Mouse (Mus musculus) heart, postnatal 25 days (tissue): ENCODE measurements around the gene Mcrip1. TPM values are rescaled to one million over a fixed set of nuclear protein-coding genes. Genes with fewer than 3 reads are reported as not detected.
"Not testable (repeated sequence)": the region's sequence is repeated elsewhere in the genome, so short reads cannot be mapped to it uniquely, and the experiment has no call there.

ENCODE experiments used
- DNase-seq: peaks from one replicate; pipeline ENCODE4 v3.0.0; 2022; ENCODE audit warnings: low spot score
- intact Hi-C: fragments of 180-260 bp; cut with DNase I; formaldehyde crosslinking; loops from one replicate; pipeline ENCODE4 v1.15.1; 2025
- total RNA-seq, 2 experiments: library from RNA; stranded (reverse); gene quantifications; 2 replicates each; pipeline ENCODE4 v1.2.3; 2021

The Mcrip1 gene
- total RNA-seq, 2 experiments from 2014 or later, result 44.1 to 46.9 TPM

DNA sequence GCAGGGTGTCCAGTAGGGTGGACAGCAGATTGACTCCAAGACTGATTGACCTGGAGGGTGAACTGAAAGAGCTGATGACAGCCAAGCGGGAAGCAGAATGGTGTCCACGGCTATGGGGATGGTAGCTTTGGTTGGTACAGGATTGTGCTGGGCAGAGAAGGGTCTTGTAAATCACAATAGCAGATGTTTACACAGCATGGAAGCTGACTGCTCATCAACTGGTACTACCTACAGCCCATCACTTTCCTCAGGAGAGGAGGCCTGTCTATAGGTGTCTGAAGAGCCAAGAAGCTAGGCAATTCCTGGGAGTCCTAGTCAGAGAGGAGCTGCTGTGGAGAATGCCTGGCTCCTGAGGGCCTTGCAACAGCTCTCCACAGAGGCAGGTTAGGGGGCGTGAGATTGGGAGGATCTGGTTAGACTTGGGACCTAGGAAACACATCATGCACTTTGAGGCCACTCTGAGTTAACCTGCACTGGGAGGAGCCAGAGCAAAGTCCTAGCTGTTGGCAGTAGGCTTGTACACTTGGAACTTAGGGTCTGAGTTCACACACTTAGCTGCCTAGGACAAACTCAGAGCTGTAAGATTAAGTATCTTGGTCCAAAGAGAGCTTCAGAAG is 26.9 kb upstream of the Mcrip1 start:
- intact Hi-C loops, result loop anchor here (2.0 kb wide), 1 partner anchor 60 kb away; no protein-coding TSS in a partner anchor
- DNase-seq, result no peak

DNA sequence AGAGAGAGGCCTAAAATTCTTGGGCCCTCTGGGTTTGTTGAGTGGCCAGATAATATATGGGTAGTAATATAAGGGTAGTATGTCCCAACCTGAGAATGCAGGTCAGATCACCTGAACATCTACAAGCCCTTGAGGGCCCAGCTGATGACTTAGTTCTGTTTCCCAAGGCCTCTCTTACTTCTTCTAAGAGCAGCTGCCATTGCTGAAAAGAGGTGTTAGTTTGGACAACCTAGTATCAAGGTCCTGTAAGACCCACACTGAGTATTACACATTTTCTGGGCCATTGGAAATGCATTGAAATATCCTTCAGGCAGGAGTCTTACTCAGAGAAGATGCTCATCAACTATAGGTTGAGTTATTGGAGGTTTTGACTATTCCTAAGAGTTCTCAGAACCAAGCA is 26.4 kb upstream of the Mcrip1 start:
- DNase-seq, result no peak
- intact Hi-C loops, result loop anchor here (2.0 kb wide), 1 partner anchor 59 kb away; no protein-coding TSS in a partner anchor

- DNase-seq, result no peak
- intact Hi-C loops, result no loop called here
These were observed 25.5 kb upstream of the Mcrip1 start for GRCm38 (mm10) chr11:120575046-120575445.

- intact Hi-C loops, result no loop called here
- no peak for DNase-seq
These were observed 24.7 kb upstream of the Mcrip1 start for GRCm38 (mm10) chr11:120574278-120574600.

GRCm38 (mm10) chr11:120573585-120574277 is 24.2 kb upstream of the Mcrip1 start:
- intact Hi-C loops, result no loop called here
- no peak for DNase-seq

GRCm38 (mm10) chr11:120572752-120573584 is 23.4 kb upstream of the Mcrip1 start, which contains the start of gene P4hb:
TSS of gene P4hb (minus strand) at chr11:120573253.
- peak; percentile 100 for DNase-seq
- intact Hi-C loops, result loop anchor here (1.0 kb wide), 1 partner anchor 24 kb away; the partner anchor contains the start of gene Mcrip1

DNA sequence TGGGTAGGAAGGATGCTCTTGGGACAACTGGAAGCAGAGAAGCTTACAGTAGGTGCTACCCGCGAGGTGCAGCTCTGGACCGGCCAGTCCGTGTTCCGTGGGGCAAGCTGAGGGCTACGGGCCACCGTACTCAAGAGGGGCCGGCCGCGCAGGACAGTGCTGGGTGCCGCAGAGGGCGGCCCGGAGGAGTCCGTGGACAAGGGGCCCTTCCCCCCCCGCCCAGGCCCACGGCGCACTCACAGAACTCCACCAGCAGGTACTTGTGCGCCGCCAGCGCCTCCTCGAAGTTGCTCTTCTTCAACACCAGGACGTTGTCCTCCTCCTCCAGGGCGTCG is 22.9 kb upstream of the Mcrip1 start:
- intact Hi-C loops, result loop anchor here (1.0 kb wide), 1 partner anchor 23 kb away; the partner anchor contains the start of gene Mcrip1
- DNase-seq, result no peak

DNA sequence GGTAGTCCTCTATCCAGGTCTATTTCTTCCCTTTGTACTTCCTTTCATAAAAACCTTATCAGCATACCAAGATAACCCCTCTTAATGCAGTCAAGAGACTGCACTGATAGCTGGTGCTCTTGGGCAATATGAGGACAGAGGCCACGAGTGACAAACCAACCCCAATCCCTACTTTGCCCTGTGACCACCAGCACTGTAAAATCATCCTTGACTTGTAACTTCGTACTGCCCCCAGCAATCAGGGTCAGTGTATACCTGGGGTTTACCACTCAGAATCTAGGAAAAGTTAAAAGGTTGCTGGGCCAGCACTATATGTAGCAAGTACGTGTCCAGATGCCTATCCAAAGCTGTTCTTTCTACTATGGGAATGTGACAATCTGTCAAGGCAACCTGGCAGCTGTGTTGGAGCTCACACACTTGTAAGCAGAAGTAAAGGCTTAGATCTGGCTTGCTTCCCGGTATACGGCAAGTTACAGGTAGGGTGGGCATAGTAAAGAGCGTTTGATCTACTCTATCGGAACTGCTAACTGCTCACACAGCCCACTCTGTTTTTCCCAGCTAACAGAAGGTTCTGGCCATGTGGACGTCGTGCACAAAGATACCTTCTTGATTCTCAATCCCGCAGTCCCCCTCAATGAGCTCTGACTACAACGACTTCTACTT is 22.4 kb upstream of the Mcrip1 start:
- no peak for DNase-seq
- intact Hi-C loops, result loop anchor here (1.0 kb wide), 1 partner anchor 23 kb away; the partner anchor contains the start of gene Mcrip1

- intact Hi-C loops, result no loop called here
These were observed 21.6 kb upstream of the Mcrip1 start for GRCm38 (mm10) chr11:120571122-120571521.

GRCm38 (mm10) chr11:120568324-120568723 is 18.8 kb upstream of the Mcrip1 start:
- intact Hi-C loops, result no loop called here
- DNase-seq, result no peak

More at GRCm38 (mm10) chr11:120571122-120571521, 21.6 kb upstream of the Mcrip1 start:
- no peak for DNase-seq

DNA sequence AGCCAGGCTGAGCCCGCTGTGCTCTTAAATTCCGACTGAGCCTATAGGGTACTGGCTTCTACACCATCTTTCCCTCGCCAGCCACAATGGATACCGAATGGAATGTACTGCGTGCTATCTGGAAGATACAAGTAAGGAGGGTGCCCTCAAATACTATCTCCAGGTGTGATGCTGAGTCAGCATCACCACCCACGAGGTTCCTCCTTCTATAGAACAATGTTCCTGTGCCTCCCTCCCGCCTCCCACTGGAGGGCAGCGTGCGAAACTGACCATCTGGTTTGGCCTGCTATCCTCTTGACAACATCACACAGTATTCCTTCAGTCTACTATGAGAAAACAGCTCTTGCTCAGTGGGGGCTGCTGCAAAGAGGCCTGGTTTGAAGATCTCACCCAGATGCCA is 15.6 kb upstream of the Mcrip1 start:
- intact Hi-C loops, result no loop called here
- DNase-seq, result no peak

DNA sequence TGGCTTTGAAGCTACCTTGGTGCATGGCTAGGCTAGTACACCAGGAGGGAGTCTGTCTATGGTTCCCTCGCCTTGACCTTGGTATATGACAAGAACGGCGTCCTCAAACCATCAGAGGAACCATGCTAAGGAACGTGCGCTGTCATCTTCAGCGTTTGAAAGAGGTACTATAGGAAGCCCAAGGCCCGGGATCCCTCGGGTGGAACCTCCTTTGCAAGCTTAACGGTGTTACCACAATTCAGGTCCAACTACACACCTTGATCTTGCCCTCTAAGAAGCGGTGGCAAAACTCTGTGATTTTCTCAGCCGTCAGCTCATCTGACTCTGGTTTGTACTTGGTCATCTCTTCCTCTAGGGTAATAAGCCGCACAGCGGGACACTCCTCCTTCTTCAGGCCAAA is 13.4 kb upstream of the Mcrip1 start:
- intact Hi-C loops, result no loop called here
- no peak for DNase-seq

GRCm38 (mm10) chr11:120560952-120561728 is 11.6 kb upstream of the Mcrip1 start:
- intact Hi-C loops, result no loop called here
- DNase-seq, result no peak

- DNase-seq, intact Hi-C loops: not testable (repeated sequence)
These were observed 9.3 kb upstream of the Mcrip1 start for GRCm38 (mm10) chr11:120558843-120559242.

DNA sequence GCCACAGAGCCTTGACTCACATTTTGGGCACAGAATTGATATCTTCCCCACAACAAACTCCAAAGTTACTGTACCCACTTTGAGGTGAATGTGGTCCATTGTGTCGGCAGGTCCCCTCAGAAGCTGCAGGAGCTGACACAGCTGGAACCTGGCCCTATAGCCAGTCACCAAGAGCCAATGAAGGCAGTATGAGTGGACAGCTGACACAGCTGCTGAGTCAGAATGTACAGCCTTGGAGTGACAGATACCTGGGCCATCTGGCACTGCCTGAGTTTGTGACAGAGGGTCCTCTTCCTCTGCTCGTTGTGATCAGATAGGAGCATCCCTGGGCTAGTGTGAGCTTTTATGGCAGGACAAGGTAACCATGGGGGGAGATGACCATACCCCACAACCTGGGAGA is 5.7 kb upstream of the Mcrip1 start:
- DNase-seq, result no peak
- intact Hi-C loops, result no loop called here

DNA sequence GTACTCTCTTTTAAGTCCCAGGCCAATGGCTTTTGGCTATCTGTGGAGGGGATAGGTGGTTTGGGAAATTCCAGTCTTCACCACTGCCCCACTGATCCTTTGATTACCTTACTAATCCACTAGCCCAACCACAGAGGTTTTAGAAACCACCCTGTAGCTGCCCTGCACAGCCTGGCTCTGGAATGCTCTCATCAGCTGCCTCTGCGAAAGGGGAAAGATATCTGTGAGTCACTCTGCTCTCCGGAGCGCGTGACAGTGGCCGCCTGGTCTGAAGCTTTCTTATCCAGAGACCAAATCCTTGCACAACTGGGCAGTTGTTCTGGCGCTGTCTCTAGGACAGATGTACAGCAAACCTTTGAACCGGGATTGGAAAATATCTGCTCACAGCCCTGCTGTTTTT is 5.3 kb upstream of the Mcrip1 start:
- intact Hi-C loops, result no loop called here
- no peak for DNase-seq

DNA sequence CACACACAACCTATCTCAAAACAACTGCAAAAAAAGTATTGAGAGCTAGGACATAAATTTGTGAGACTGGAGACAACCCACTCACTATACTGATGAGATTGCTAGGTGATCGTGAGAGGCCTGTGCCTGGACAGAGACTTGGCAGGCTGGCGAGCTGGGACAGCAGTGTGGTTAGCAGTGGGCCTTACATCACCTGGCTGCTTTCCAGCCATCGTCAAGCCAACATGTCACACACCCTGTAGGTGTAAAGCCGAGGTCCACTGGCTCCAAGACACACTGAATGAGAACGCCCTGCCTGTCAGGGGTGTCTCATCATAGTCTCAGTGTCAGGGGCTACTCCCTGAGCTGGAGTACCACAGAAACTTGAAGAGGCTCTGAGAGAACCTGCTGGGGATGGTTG is 3.2 kb upstream of the Mcrip1 start:
- DNase-seq, result no peak
- intact Hi-C loops, result no loop called here

- intact Hi-C loops, result no loop called here
- no peak for DNase-seq
These were observed 1.4 kb upstream of the Mcrip1 start, which contains the start of gene Ppp1r27 for GRCm38 (mm10) chr11:120550810-120551440. TSS of gene Ppp1r27 (minus strand) at chr11:120551132.
